Mouse (Mus musculus) liver, embryonic 15.5 days (tissue): Measurements from ENCODE around the gene Vmn1r6. TPM values are rescaled to one million over a fixed set of nuclear protein-coding genes. Genes with fewer than 3 reads are reported as not detected.
"Not testable (repeated sequence)": the region's sequence is repeated elsewhere in the genome, so short reads cannot be mapped to it uniquely, and the experiment has no call there.

Source experiments
- ATAC-seq: fragments of 200-750 bp; cut with Nextera tagmentation; 2 replicates; pipeline ENCODE4 v1.8.0; 2017; ENCODE audit warnings: moderate number of reproducible peaks, mild to moderate bottlenecking, moderate library complexity; ENCODE audit not compliant: insufficient read depth
- H3K27ac ChIP-seq: fragments of 300-500 bp; sonication (generic); replicated peaks from 2 replicates; pipeline ENCODE4 v1.5.1; 2015; ENCODE audit warnings: mild to moderate bottlenecking, inconsistent platforms
- H3K27me3 ChIP-seq: fragments of 300-500 bp; sonication (generic); 2 replicates; pipeline ENCODE4 v1.6.1; 2015; ENCODE audit warnings: mild to moderate bottlenecking, inconsistent platforms
- H3K36me3 ChIP-seq: fragments of 300-500 bp; sonication (generic); replicated peaks from 2 replicates; pipeline ENCODE4 v1.6.1; 2015; ENCODE audit warnings: moderate library complexity, mild to moderate bottlenecking, inconsistent platforms
- H3K4me1 ChIP-seq: fragments of 300-500 bp; sonication (generic); replicated peaks from 2 replicates; pipeline ENCODE4 v1.6.1; 2015; ENCODE audit warnings: inconsistent platforms
- H3K4me2 ChIP-seq: fragments of 300-500 bp; sonication (generic); 2 replicates; pipeline ENCODE4 v1.6.1; 2015; ENCODE audit warnings: moderate library complexity, mild to moderate bottlenecking, inconsistent platforms
- H3K4me3 ChIP-seq: fragments of 300-500 bp; sonication (generic); replicated peaks from 2 replicates; pipeline ENCODE4 v1.5.1; 2015; ENCODE audit warnings: mild to moderate bottlenecking, inconsistent platforms
- H3K9ac ChIP-seq: fragments of 300-500 bp; sonication (generic); 2 replicates; pipeline ENCODE4 v1.6.1; 2015; ENCODE audit warnings: moderate library complexity, mild to moderate bottlenecking, inconsistent platforms
- H3K9me3 ChIP-seq: fragments of 300-500 bp; sonication (generic); replicated peaks from 2 replicates; pipeline ENCODE4 v1.6.1; 2016; ENCODE audit warnings: inconsistent platforms
- WGBS: fragments of 180-500 bp; shearing (Covaris S2); methylation state at CpG from one replicate; pipeline ENCODE4 v1.1.7; 2015; ENCODE audit warnings: mixed read lengths; ENCODE audit not compliant: insufficient replicate concordance; 5-methylcytosine and 5-hydroxymethylcytosine counted together
- polyA plus RNA-seq: library from polyadenylated mRNA; unstranded; fragments of >200 nt; fragmentation: Nextera tagmentation; extraction: Ambion mirVana; gene quantifications from 2 replicates; pipeline ENCODE4 v1.2.1, GENCODE M21; 2015

Vmn1r6 gene
- not detected in 2 replicates for polyA plus RNA-seq

DNA sequence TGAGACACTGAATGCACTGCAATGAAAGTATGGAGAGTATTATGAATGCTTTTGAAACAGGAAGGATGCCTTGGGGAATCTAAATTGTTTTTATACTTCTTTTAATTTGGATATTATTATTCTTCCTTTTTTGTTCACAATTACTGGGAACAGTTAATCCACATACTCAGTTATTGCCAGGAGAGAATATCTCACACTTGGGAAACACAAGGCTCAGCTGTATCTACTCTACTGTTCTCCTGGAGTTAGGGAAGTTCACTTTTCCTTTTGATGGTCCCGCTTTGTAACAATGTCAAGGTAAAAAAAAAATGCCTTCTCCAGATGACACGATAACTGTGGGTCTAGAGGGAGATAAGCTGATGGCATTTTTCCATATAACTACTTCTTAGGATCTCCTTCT, at the start of gene Vmn1r6:
Vmn1r6 (plus strand) TSS at position 301 of the 400 bp plus-strand sequence.
- H3K27me3 ChIP-seq = no peaks in the 10 kb centered on the region
- H3K9me3 ChIP-seq = no peaks in the 10 kb centered on the region
- H3K4me3 ChIP-seq = no peak within 1 kb of the TSS
- no peak within 1 kb of the TSS for H3K27ac ChIP-seq
- H3K36me3 ChIP-seq = no peaks in the 10 kb centered on the region
- no peak for ATAC-seq
- WGBS = 55% methylated on average over 2 of the region's 2 CpGs
- H3K4me2 ChIP-seq = no peak within 1 kb of the TSS
- H3K9ac ChIP-seq = no peak within 1 kb of the TSS
- no peaks in the 10 kb centered on the region for H3K4me1 ChIP-seq

DNA sequence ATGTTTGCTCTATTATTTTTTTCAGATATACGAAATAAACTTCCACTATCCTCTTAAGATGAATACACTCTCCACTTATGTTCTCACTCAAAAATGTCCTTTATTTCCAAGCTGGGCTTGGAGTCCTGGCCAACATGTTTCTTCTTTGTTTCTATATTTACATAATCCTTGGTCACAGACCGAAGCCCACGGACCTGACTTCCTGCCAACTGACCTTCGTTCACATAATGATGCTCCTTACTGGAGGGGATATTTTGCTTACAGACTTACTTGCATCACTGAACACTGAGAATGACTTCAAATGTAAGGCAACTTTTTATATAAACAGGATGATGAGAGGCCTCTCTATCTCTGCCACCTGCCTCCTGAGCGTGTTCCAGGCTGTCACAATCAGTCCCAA, 40.6 kb upstream of the Vmn1r6 start:
- Histone ChIP-seq H3K9me3 (no peaks in the 10 kb centered on the region), H3K4me3 (no peak overlapping the region), H3K27me3 (no peaks in the 10 kb centered on the region), H3K27ac (no peak overlapping the region), H3K9ac (no peak overlapping the region), H3K36me3 (no peaks in the 10 kb centered on the region), H3K4me2 (no peak overlapping the region), H3K4me1 (no peaks in the 10 kb centered on the region)
- WGBS = 61% methylated on average over 5 of the region's 5 CpGs
- no peak for ATAC-seq

DNA sequence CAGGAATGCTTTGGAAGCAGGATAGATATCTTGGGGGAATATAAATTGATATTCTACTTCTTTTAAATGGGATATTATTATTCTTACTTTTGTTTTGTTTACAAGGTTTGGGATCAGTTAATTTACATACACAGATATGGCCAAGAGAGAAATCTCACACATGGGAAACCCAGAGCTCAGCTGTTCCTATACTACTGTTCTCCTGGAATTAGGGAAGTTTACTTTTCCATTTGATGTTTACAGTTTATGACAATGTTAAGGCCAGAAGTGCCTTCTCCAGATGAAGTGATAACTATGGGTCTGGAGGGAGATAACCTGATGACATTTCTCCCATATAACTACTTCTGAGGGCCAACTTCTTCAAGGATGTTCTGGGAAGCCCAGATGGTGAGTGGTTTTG, 27.1 kb upstream of the Vmn1r6 start, which contains the start of gene Vmn1r5:
Vmn1r5 (plus strand) TSS at position 301 of the 400 bp plus-strand sequence.
- no peaks in the 10 kb centered on the region for H3K9me3 ChIP-seq
- no peak within 1 kb of the TSS for H3K27ac ChIP-seq
- no peaks in the 10 kb centered on the region for H3K27me3 ChIP-seq
- H3K36me3 ChIP-seq = no peaks in the 10 kb centered on the region
- no peak within 1 kb of the TSS for H3K4me3 ChIP-seq
- H3K4me2 ChIP-seq = no peak within 1 kb of the TSS
- no peaks in the 10 kb centered on the region for H3K4me1 ChIP-seq
- no peak within 1 kb of the TSS for H3K9ac ChIP-seq
- ATAC-seq = no peak

DNA sequence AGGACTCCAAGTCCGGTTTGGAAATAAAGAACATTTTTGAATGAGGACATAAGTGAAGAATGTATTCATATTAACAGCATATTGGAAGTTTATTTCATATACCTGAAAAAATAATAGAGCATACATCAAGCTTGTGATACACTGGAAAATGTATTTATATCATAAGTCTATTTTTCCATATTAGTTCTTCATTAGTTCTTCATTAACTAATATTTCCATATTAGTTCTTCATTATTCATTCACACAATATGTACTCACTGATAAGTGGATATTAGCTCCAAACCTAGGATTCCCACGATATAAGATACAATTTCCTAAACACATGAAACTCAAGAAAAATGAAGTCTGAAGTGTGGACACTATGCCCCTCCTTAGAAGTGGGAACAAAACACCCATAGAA, 28.2 kb downstream of the Vmn1r6 start, which contains the start of gene Vmn1r7:
Vmn1r7 (minus strand) TSS at position 101 of the 400 bp plus-strand sequence.
- H3K27ac ChIP-seq, H3K4me3 ChIP-seq, ATAC-seq, H3K9me3 ChIP-seq, H3K36me3 ChIP-seq, H3K4me1 ChIP-seq, H3K27me3 ChIP-seq, H3K4me2 ChIP-seq, H3K9ac ChIP-seq: not testable (repeated sequence)
- WGBS = 57% methylated on average over 2 of the region's 2 CpGs

DNA sequence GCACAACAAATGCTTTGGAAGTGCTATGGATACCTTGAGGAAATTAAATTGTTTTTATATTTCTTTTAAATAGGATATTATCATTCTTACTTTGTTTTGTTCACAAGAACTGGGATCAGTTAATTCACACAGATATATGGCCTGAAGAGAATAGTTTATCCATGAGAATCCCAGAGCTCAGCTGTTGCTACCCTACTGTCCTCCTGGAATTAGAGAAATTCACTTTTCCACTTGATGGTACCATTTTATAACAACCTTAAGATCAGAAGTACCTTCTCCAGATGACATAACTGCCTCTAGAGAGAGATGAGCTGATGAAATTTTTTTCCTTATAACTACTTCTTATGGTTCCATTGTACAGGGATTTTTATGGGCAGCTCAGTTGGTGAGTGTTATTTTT, 34.9 kb downstream of the Vmn1r6 start, which contains the start of gene Vmn1r8:
Vmn1r8 (plus strand) TSS at position 301 of the 400 bp plus-strand sequence.
- no peaks in the 10 kb centered on the region for H3K36me3 ChIP-seq
- H3K4me1 ChIP-seq = no peaks in the 10 kb centered on the region
- H3K27ac ChIP-seq = no peak within 1 kb of the TSS
- H3K9me3 ChIP-seq = no peaks in the 10 kb centered on the region
- H3K4me2 ChIP-seq = no peak within 1 kb of the TSS
- no peak for ATAC-seq
- no peak within 1 kb of the TSS for H3K4me3 ChIP-seq
- no peak within 1 kb of the TSS for H3K9ac ChIP-seq
- H3K27me3 ChIP-seq = no peaks in the 10 kb centered on the region

DNA sequence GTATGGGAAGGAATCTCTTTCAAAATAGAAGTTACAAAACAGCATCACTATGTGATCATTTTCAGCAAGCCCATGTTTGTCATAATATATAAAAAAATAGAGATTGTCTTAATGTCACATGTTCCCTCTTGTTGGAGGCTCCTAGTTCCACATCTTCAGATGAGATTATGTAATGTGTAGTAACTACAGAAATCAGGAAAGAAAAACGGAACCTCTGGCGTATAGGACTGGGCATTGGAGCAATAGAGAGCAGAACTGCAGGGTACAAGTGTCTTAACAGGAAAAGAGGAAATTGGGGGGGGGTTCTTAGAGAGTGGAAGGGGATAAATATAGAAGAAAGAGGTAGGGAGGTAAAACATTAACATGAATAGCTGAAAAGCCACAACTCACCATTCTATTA, 37.6 kb downstream of the Vmn1r6 start:
- Histone ChIP-seq H3K27me3 (no peaks in the 10 kb centered on the region), H3K4me1 (no peaks in the 10 kb centered on the region), H3K4me3 (no peak overlapping the region), H3K27ac (no peak overlapping the region), H3K4me2 (no peak overlapping the region), H3K9ac (no peak overlapping the region), H3K9me3 (no peaks in the 10 kb centered on the region), H3K36me3 (no peaks in the 10 kb centered on the region)
- WGBS = 35% methylated on average over 2 of the region's 2 CpGs
- no peak for ATAC-seq

Other genes with a start within 250 kb of the Vmn1r6 start
- 15.6 TPM in 2 replicates for gene Kbtbd2, start 199.4 kb upstream of the Vmn1r6 start, polyA plus RNA-seq
- 23.7 and 24.3 TPM in 2 replicates for gene Fkbp9, start 165.2 kb upstream of the Vmn1r6 start, polyA plus RNA-seq
- 234 and 240 TPM in 2 replicates for gene Nt5c3, start 73.3 kb upstream of the Vmn1r6 start, polyA plus RNA-seq
- 0.15 and 0.16 TPM in 2 replicates for gene Vmn1r4, start 73.2 kb upstream of the Vmn1r6 start, polyA plus RNA-seq
- not detected in 2 replicates for gene Vmn1r5, start 27.0 kb upstream of the Vmn1r6 start, polyA plus RNA-seq
- gene Vmn1r7, start 28.1 kb downstream of the Vmn1r6 start, polyA plus RNA-seq = not detected in 2 replicates
- gene Vmn1r8, start 35.0 kb downstream of the Vmn1r6 start, polyA plus RNA-seq = not detected in 2 replicates
- gene Vmn1r9, start 69.5 kb downstream of the Vmn1r6 start, polyA plus RNA-seq = not detected in 2 replicates
- gene Vmn1r10, start 112.2 kb downstream of the Vmn1r6 start, polyA plus RNA-seq = not detected in 2 replicates
- gene Vmn1r11, start 136.2 kb downstream of the Vmn1r6 start, polyA plus RNA-seq = not detected in 2 replicates
- gene Vmn1r12, start 159.7 kb downstream of the Vmn1r6 start, polyA plus RNA-seq = not detected in 2 replicates
- not detected in 2 replicates for gene Vmn1r13, start 206.0 kb downstream of the Vmn1r6 start, polyA plus RNA-seq
- not detected in 2 replicates for gene Vmn1r14, start 234.4 kb downstream of the Vmn1r6 start, polyA plus RNA-seq